Mouse (Mus musculus): Measurements from ENCODE around the gene Acrv1.
"Not testable (repeated sequence)": the region's sequence is repeated elsewhere in the genome, so short reads cannot be mapped to it uniquely, and the experiment has no call there.

The Acrv1 gene

GRCm38 (mm10) chr9:36692920-36693319 lies at the start of gene Acrv1:
Gene Acrv1 (plus strand): TSS chr9:36693220.
- TF ChIP-seq GATA4 (IDR thresholded peaks at IDR 0.05; ENCODE audit: insufficient replicate concordance, low read length) = no peak

- not testable (repeated sequence) for TF ChIP-seq GATA4 (IDR thresholded peaks at IDR 0.05; ENCODE audit: insufficient replicate concordance, low read length)
Measured at GRCm38 (mm10) chr9:36643276-36643675, 49.7 kb upstream of the Acrv1 start, which contains the start of gene A630095E13Rik. Gene A630095E13Rik (minus strand): TSS chr9:36643376.

- no peak for TF ChIP-seq GATA4 (IDR thresholded peaks at IDR 0.05; ENCODE audit: insufficient replicate concordance, low read length)
Measured at GRCm38 (mm10) chr9:36681424-36681823, 11.6 kb upstream of the Acrv1 start.

GRCm38 (mm10) chr9:36687329-36687728 lies 5.7 kb upstream of the Acrv1 start:
- no peak for TF ChIP-seq GATA4 (IDR thresholded peaks at IDR 0.05; ENCODE audit: insufficient replicate concordance, low read length)

- TF ChIP-seq GATA4 (IDR thresholded peaks at IDR 0.05; ENCODE audit: insufficient replicate concordance, low read length) = no peak
Measured at GRCm38 (mm10) chr9:36694276-36694675, 1.3 kb downstream of the Acrv1 start.

- TF ChIP-seq GATA4 (IDR thresholded peaks at IDR 0.05; ENCODE audit: insufficient replicate concordance, low read length) = no peak
Measured at GRCm38 (mm10) chr9:36705923-36706322, 12.9 kb downstream of the Acrv1 start.

GRCm38 (mm10) chr9:36707304-36707703 lies 14.3 kb downstream of the Acrv1 start:
- no peak for TF ChIP-seq GATA4 (IDR thresholded peaks at IDR 0.05; ENCODE audit: insufficient replicate concordance, low read length)

GRCm38 (mm10) chr9:36716624-36717023 lies 23.6 kb downstream of the Acrv1 start:
- no peak for TF ChIP-seq GATA4 (IDR thresholded peaks at IDR 0.05; ENCODE audit: insufficient replicate concordance, low read length)

- no peak for TF ChIP-seq GATA4 (IDR thresholded peaks at IDR 0.05; ENCODE audit: insufficient replicate concordance, low read length)
Measured at GRCm38 (mm10) chr9:36726131-36727033, 33.4 kb downstream of the Acrv1 start.

- no peak for TF ChIP-seq GATA4 (IDR thresholded peaks at IDR 0.05; ENCODE audit: insufficient replicate concordance, low read length)
Measured at GRCm38 (mm10) chr9:36727034-36727755, 34.2 kb downstream of the Acrv1 start, which contains the start of gene Chek1. Gene Chek1 (minus strand): TSS chr9:36727065.
